Mouse (Mus musculus) urinary bladder, postnatal 25 days (tissue): ENCODE measurements around the gene Samd1.
"Not testable (repeated sequence)": the region's sequence is repeated elsewhere in the genome, so short reads cannot be mapped to it uniquely, and the experiment has no call there.

ENCODE experiments used
- DNase-seq: peaks from one replicate; pipeline ENCODE4 v3.0.0; 2022; ENCODE audit warnings: low spot score

Samd1 gene

DNA sequence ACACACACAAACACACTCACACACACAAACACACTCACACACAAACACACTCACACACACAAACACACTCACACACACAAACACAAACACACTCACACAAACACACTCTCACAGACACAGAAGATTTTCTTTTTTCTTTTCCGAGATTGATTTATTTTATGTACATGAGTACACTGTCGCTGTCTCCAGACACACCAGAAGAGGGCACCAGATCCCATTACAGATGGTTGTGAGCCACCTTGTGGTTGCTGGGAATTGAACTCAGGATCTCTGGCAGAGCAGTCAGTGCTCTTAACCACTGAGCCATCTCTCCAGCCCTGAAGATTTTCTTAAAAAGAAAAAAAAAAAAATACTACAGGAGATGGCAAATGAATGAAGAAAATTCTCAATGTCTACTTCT is 14.2 kb upstream of the Samd1 start:
- not testable (repeated sequence) for DNase-seq

GRCm38 (mm10) chr8:83989243-83989642 is 8.2 kb upstream of the Samd1 start:
- no peak for DNase-seq

GRCm38 (mm10) chr8:83990170-83990569 is 7.3 kb upstream of the Samd1 start:
- DNase-seq = no peak

DNA sequence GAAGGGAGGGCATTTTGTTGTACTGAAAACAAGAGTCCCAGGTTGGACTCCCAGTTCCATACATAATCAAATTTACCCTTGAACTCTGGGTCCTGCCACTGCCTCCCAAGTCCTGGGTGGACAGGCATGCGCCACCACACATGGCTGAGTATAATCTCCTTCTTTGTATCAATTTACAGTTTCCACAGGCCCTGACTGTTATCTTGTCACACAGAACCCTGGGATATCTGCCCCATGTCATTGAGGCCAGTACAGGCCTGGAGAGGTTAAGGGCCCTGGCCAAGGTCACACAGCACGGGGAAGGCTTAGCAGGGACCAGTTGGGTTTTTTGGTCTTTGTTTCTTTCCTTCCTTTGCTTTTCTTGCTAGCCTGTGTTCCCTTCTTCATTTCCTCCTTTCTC is 5.0 kb upstream of the Samd1 start:
- no peak for DNase-seq

DNA sequence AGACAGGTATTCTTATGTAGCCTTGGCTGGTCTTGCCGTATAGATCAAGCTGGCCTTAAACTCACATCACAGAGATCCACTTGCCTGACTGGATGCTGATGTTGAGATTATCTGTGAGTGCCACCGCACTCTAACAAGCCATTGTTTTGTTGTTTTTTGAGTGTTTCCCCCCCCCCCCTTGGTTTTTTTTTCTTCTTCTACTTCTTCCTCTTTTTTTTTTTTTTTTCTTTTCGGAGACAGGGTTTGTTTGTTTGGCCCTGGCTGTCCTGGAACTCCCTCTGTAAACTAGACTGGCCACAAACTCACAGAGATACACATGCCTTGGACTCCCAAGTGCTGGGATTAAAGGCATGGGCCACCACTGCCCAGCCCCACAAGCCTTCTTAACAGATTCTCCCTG is 3.4 kb upstream of the Samd1 start:
- no peak for DNase-seq

GRCm38 (mm10) chr8:83995973-83996372 is 1.5 kb upstream of the Samd1 start:
- DNase-seq = no peak

- DNase-seq = peak; percentile 81
These were observed 636 bp upstream of the Samd1 start for GRCm38 (mm10) chr8:83996567-83997505.

- peak; percentile 38 for DNase-seq
These were observed 972 bp downstream of the Samd1 start for GRCm38 (mm10) chr8:83998231-83999056.

DNA sequence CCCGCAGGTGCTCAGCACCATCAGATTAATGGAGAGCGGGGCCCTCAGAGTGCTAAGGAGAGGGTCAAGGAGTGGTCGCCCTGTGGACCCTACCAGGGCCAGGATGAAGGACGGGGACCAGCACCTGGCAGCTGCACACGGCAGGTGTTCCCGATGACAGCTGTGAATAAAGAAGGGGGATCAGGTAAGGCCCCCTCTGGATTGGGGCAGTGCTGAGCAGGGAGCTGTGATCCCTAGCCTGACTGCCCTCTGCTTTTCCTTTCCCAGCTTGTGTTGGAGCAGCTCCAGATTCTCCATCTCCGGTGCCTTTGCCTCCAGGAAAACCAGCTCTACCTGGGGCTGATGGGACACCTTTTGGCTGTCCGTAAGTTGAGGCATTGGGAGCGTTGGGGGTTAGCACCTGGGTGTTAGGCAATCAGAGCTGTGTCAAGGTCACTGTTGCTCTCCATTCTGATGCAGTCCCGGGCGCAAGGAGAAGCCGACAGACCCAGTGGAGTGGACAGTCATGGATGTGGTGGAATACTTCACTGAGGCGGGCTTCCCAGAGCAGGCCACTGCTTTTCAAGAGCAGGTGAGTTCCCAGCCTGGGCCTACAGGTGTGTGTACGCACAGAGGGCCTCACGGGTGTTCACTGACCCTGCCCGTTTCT is 1.7 kb downstream of the Samd1 start:
- DNase-seq = no peak

- DNase-seq = no peak
These were observed 2.4 kb downstream of the Samd1 start for GRCm38 (mm10) chr8:83999825-84000224.

- no peak for DNase-seq
These were observed 4.0 kb downstream of the Samd1 start, which contains the start of gene 1700067K01Rik for GRCm38 (mm10) chr8:84001281-84002000. TSS of gene 1700067K01Rik (plus strand) at chr8:84001502.

DNA sequence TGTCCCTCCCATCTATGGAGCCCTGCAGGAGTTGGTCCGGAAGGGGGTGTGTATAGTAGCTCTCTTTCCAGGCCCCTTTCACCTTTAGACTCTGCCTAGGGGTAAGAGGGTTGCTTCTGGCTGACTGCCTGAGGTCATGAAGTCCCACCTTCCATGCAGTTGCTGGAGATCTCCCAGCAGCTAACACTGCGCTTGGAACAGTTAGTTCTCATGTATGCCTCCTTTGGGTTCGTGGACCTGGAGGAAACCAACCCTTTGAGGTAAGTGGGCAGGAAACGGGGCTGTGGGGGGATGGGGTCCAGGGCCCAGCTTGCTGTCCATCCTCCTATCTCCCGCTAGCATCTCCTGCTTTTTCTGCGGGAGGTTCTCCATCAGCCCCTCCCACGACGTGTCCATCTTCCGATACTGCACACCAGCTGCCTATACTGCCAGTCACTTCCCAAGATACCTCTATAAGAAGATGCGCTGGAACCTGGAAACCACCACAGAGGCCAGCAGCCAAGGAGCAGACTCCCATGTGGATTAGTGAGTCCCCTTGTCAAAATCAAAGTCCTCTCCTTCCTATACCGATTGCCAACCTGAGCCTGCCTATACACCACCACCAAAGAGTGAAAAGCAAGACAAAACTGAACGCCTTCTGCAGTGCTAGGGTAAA is 5.6 kb downstream of the Samd1 start:
- no peak for DNase-seq

DNA sequence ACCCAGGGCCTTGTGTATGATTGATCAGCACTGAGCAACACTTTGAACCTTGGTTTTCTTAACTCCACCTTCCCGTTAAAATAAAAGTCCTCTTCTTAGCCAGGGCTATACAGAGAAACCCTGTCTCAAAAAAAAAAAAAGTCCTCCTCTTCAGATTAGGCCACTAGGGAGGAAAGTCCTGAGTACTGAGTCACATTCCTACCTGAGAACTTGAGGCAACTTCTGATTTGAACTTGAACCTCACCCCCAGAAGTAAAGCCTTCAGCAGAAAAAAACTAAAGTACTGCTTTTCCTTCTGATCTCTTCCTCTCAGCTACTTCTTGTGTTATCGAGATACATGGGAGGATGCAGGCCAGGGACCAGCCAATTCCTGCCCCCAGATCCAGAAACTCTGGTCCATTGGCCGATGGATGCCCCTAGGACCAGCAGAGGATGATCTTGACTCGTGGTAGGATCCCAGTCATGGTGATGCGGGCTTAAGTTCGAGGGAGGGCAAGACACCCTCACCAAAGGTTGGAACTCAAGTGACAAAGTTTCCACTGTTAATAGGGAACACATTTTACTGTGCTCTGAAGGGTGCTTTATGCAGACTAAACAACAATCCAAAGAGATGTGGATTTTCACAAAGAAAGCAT is 6.3 kb downstream of the Samd1 start:
- no peak for DNase-seq

GRCm38 (mm10) chr8:84004533-84005201 is 7.2 kb downstream of the Samd1 start:
- DNase-seq = peak; percentile 89

DNA sequence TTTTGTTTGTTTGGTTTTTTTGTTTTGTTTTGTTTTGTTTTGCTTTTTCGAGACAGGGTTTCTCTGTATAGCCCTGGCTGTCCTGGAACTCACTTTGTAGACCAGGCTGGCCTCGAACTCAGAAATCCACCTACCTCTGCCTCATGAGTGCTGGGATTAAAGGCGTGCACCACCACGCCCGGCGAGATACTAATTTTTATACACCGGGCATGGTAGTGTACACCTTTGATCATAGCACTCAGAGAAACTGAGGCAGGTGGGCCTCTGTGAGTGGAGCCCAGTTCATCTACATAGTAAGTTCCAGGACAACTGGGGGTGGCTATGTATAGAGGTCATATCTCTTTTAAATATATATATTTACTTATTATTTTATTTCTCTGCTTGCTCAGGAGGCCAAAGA is 8.0 kb downstream of the Samd1 start:
- not testable (repeated sequence) for DNase-seq

DNA sequence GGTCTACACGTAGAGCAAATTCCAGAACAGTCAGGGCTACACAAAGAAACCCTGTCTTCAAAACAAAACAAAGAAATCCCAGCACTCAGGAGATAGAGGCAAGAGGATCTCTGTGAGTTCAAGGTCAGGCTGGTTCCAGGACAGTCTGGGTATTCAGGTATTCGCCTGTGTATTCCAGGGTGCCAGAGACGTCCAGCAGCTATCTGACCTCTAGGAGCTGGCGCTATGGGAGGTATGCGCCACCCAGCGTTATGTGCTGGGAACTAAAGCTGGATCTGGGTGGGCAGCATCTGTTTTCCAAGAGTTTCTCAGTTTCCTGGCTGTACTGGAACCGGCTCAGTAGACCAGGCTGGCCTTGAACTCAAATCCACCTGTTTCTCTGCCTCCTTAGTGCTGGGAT is 10.9 kb downstream of the Samd1 start:
- no peak for DNase-seq

DNA sequence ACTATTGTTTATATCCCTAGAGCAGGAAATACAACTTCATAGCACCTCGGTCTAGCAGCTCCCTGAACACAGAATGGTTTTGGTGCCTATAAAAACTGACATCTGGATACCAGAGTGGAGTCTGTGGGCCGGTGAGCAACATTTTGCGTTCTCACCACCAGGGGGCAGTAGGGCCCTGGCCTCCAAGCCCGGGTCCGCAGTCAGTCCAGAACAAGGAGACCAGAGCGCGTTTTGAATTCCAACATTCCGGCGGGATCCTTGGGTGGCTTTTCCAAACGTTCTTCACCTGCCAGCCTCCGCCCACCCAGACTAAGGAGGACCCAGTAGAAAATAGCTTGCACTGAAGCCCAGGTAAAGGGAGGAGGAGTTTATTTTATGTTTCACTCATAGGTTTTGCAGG is 12.4 kb downstream of the Samd1 start:
- peak; percentile 89 for DNase-seq

GRCm38 (mm10) chr8:84010625-84011611 is 13.4 kb downstream of the Samd1 start:
- DNase-seq = peak; percentile 77
